Mouse (Mus musculus) liver, adult 2 months (tissue): ENCODE results near the gene Nlgn1. TPM values are rescaled to one million over a fixed set of nuclear protein-coding genes. Genes with fewer than 3 reads are reported as not detected.

Experiments
- DNase-seq: peaks from one replicate; pipeline ENCODE4 v3.0.0-alpha.2; 2011; ENCODE audit warnings: low read depth, low spot score; ENCODE audit errors: extremely low read depth
- H3K27ac ChIP-seq: fragments of 200-500 bp; replicated peaks from 2 replicates; pipeline ENCODE4 v1.5.1; 2012; ENCODE audit warnings: low read depth, mild to moderate bottlenecking, control low read depth, inconsistent platforms, low read length; ENCODE audit not compliant: insufficient read depth
- H3K27me3 ChIP-seq: fragments of 200-500 bp; 2 replicates; pipeline ENCODE4 v1.6.1; 2012; ENCODE audit warnings: mild to moderate bottlenecking, moderate library complexity, low read length, inconsistent platforms; ENCODE audit not compliant: control insufficient read depth, insufficient read depth
- H3K36me3 ChIP-seq: fragments of 200-500 bp; 2 replicates; pipeline ENCODE4 v1.6.1; 2012; ENCODE audit warnings: low read length, inconsistent platforms; ENCODE audit not compliant: control insufficient read depth, insufficient read depth
- H3K4me1 ChIP-seq: fragments of 200-500 bp; 2 replicates; pipeline ENCODE4 v1.6.1; 2011; ENCODE audit warnings: low read length; ENCODE audit not compliant: control insufficient read depth, insufficient read depth
- H3K4me3 ChIP-seq: fragments of 200-500 bp; 2 replicates; pipeline ENCODE4 v1.5.1; 2011; ENCODE audit warnings: low read depth, mild to moderate bottlenecking, control low read depth, low read length, moderate library complexity; ENCODE audit not compliant: insufficient read depth
- H3K79me2 ChIP-seq: fragments of 200-500 bp; 2 replicates; pipeline ENCODE4 v1.6.1; 2012; ENCODE audit warnings: inconsistent platforms, mild to moderate bottlenecking, low read length, moderate library complexity; ENCODE audit not compliant: control insufficient read depth, insufficient read depth
- H3K9ac ChIP-seq: fragments of 200-500 bp; 2 replicates; pipeline ENCODE4 v1.6.1; 2012; ENCODE audit warnings: low read depth, mild to moderate bottlenecking, control low read depth, inconsistent platforms, low read length
- CTCF ChIP-seq: fragments of 200-500 bp; IDR thresholded peaks from 2 replicates; pipeline ENCODE4 v1.5.1; 2011; ENCODE audit warnings: low read depth, low read length, control low read depth
- POLR2A ChIP-seq: fragments of 200-500 bp; IDR thresholded peaks from 2 replicates; pipeline ENCODE4 v1.6.1; 2011; ENCODE audit warnings: low read length, control low read depth; ENCODE audit not compliant: insufficient read depth; ENCODE audit errors: extremely low read depth
- WGBS: fragments of 180-500 bp; shearing (Covaris S2); methylation state at CpG from one replicate; pipeline ENCODE4 v1.1.7; 2018; 5-methylcytosine and 5-hydroxymethylcytosine counted together
- polyA plus RNA-seq: library from polyadenylated mRNA; depleted of rRNA; stranded (reverse); fragments of >200 nt; gene quantifications from 2 replicates; pipeline ENCODE4 v1.2.3, GENCODE M21; 2012
- total RNA-seq: library from RNA; depleted of rRNA; stranded (reverse); fragments of >200 nt; gene quantifications from 2 replicates; pipeline ENCODE4 v1.2.3, GENCODE M21; 2014

Gene Nlgn1
- total and polyA plus RNA-seq, 2 experiments: not detected

DNA sequence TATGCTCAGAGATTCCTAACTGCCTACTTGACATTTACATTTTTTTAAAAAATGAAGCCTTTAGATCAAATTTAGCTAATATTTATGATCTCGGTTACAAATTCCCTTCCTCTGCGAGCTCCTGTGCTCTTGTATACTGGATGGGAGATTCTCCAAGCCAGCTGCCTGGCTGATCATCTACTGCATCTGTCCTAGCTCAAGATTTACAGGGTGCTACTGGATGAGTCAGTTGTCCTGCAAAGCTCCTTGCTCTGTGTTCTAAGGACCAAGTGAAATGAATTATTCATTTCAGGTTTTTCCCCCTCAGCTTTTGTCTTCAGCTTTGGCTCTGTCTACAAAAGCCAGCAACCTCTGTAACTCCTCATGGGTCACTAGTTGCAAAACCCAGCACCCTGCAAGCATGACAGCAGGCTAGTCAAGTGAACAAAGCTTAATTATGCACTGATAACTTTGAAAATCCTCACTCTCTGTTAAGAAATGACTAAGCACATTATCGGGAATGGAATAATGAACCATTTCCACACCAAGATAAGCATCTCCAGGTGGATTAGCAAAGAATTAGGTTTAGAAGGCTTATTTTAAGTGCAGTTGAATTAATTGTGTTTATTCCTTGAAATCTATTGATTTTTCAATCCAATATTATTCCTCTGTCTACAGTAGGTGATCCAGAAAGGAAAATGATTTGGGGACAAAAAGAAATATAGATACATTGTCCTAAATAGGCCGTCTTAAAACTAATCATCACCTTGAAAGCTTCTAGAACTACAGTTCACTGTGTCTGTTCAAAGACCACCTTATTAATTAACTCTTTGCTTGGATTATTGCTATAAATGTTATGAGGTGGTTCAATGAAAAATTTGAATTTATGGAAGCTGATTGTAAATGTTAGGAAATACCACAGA, 61.1 kb downstream of the Nlgn1 start:
- WGBS: 73% methylated on average over 4 of the region's 4 CpGs

DNA sequence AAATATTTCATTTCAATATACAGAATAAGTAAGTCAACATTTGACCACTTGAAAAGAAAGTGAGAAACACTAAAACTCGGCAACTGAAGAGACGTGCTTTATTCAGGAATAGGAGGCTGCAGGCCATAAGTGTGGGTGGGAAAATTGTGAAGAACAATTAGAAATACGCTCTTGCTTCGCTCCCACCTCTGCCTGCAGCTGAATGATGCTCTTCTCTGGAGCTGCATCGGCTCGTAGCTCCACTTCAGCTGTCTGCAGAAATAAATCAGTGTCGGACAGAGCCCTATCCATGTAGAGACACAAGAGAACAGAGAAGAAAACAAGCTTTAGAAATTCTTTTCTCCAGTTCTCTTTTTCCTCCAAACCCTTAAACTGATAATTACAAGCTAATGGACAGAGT, 85.7 kb downstream of the Nlgn1 start:
- Histone ChIP-seq H3K27ac (no peak overlapping the region), H3K9ac (no peak overlapping the region), H3K36me3 (no peaks in the 10 kb centered on the region), H3K4me3 (no peak overlapping the region), H3K27me3 (no peaks in the 10 kb centered on the region), H3K79me2 (no peaks in the 10 kb centered on the region), H3K4me1 (no peaks in the 10 kb centered on the region)
- 85% methylated on average over 7 of the region's 7 CpGs for WGBS
- no peak for TF ChIP-seq CTCF
- no peak for TF ChIP-seq POLR2A
- no peak for DNase-seq

More for the DNA sequence above, 61.1 kb downstream of the Nlgn1 start:
- Histone ChIP-seq H3K79me2 (no peaks in the 10 kb centered on the region), H3K4me1 (no peaks in the 10 kb centered on the region), H3K4me3 (no peak overlapping the region), H3K9ac (no peak overlapping the region), H3K27ac (no peak overlapping the region), H3K27me3 (no peaks in the 10 kb centered on the region), H3K36me3 (no peaks in the 10 kb centered on the region)
- no peak for DNase-seq
- TF ChIP-seq POLR2A: no peak

DNA sequence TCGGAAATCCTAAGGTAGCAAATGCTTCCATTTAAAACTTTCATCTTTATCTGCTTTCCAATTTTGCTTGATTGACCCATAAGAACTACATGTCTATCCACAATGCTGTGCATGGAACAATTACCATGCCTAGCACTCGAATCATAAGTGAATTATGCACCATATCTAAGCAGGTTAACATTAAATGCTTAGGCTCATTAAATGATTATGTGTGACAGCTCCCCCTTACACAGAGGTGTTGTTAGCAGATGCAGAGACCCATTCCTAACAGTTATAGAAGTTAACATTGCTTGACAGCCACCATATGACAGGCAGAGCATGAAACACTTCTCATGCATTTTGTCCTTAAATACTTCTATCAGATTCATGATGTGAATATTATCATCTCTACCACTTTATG, 89.0 kb downstream of the Nlgn1 start:
- H3K4me3 ChIP-seq: no peak overlapping the region
- no peak overlapping the region for H3K9ac ChIP-seq
- H3K4me1 ChIP-seq: no peaks in the 10 kb centered on the region
- no peak for DNase-seq
- no peaks in the 10 kb centered on the region for H3K36me3 ChIP-seq
- TF ChIP-seq POLR2A (no peak), CTCF (no peak)
- H3K27me3 ChIP-seq: no peaks in the 10 kb centered on the region
- no peaks in the 10 kb centered on the region for H3K79me2 ChIP-seq
- H3K27ac ChIP-seq: no peak overlapping the region
- WGBS: 59% methylated on average over 2 of the region's 2 CpGs

- TF ChIP-seq CTCF (no peak), POLR2A (no peak)
- Histone ChIP-seq H3K9ac (no peak overlapping the region), H3K79me2 (no peaks in the 10 kb centered on the region), H3K27ac (no peak overlapping the region), H3K27me3 (no peaks in the 10 kb centered on the region), H3K36me3 (no peaks in the 10 kb centered on the region), H3K4me3 (no peak overlapping the region), H3K4me1 (no peaks in the 10 kb centered on the region)
- WGBS: 44% methylated on average over 2 of the region's 2 CpGs
- DNase-seq: no peak
Observed at GRCm38 (mm10) chr3:26230006-26230405, 102.3 kb downstream of the Nlgn1 start.

GRCm38 (mm10) chr3:26228827-26229226, 103.4 kb downstream of the Nlgn1 start:
- Histone ChIP-seq H3K27ac (no peak overlapping the region), H3K79me2 (no peaks in the 10 kb centered on the region), H3K4me3 (no peak overlapping the region), H3K9ac (no peak overlapping the region), H3K4me1 (no peaks in the 10 kb centered on the region), H3K27me3 (no peaks in the 10 kb centered on the region), H3K36me3 (no peaks in the 10 kb centered on the region)
- no peak for DNase-seq
- TF ChIP-seq POLR2A (no peak), CTCF (no peak)
- WGBS: 45% methylated on average over 6 of the region's 6 CpGs

DNA sequence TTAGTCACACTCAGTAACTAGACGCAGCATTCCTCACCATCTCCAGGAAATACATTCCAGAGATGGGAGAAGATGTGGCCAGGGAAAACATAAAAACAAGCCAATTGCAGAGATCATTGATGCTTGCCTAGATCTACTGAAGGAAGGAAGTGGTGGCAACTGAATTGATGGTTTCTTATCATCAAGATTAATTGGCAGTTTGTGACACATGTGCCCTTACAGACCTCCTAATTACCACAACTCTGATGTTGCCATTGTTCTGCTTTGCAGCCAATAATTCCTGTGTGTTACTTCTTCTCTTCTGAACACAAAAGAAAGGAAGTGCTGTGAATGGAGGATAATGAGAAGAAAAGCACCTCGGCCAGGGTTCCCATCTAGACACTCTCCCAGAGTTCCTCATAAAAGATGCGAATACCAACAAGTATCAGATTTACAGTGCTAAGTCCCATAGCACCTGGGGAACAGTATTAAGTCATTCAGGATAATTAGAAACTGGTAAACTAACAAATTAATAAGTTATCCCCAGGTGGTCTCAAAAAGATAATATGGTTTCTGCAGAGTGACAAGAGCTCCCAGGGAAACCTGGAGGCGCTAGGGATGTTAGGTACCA, 104.0 kb downstream of the Nlgn1 start:
- H3K36me3 ChIP-seq: no peaks in the 10 kb centered on the region
- TF ChIP-seq CTCF (no peak), POLR2A (no peak)
- WGBS: 68% methylated on average over 4 of the region's 4 CpGs

More for the DNA sequence above, 104.0 kb downstream of the Nlgn1 start:
- Histone ChIP-seq H3K4me3 (no peak overlapping the region), H3K27ac (no peak overlapping the region), H3K27me3 (no peaks in the 10 kb centered on the region), H3K4me1 (no peaks in the 10 kb centered on the region), H3K79me2 (no peaks in the 10 kb centered on the region), H3K9ac (no peak overlapping the region)
- DNase-seq: no peak
